Mouse (Mus musculus) limb, embryonic 14.5 days (tissue): Measurements from ENCODE around the gene Prickle4. TPM values are rescaled to one million over a fixed set of nuclear protein-coding genes. Genes with fewer than 3 reads are reported as not detected.
A peak's percentile ranks its signal among the peaks of the same experiment; 100 is the strongest.

ENCODE experiments used
- ATAC-seq: fragments of 200-750 bp; cut with Nextera tagmentation; 2 replicates; pipeline ENCODE4 v1.8.0; 2017; ENCODE audit warnings: low read depth, moderate number of reproducible peaks, moderate TSS enrichment; ENCODE audit not compliant: low FRiP score
- DNase-seq: peaks from one replicate; pipeline ENCODE4 v3.0.0-alpha.2; 2015; ENCODE audit warnings: low spot score
- H3K27ac ChIP-seq: fragments of 300-500 bp; sonication (generic); replicated peaks from 2 replicates; pipeline ENCODE4 v1.5.1; 2014; ENCODE audit warnings: low read depth, mild to moderate bottlenecking, low read length, moderate library complexity, mixed read lengths
- H3K27me3 ChIP-seq: fragments of 300-500 bp; sonication (generic); 2 replicates; pipeline ENCODE4 v1.6.1; 2014; ENCODE audit warnings: low read length, mixed read lengths; ENCODE audit not compliant: control insufficient read depth, insufficient read depth
- H3K36me3 ChIP-seq: fragments of 300-500 bp; sonication (generic); 2 replicates; pipeline ENCODE4 v1.6.1; 2014; ENCODE audit warnings: mild to moderate bottlenecking, low read length, moderate library complexity, mixed read lengths; ENCODE audit not compliant: control insufficient read depth, insufficient read depth
- H3K4me1 ChIP-seq: fragments of 300-500 bp; sonication (generic); 2 replicates; pipeline ENCODE4 v1.6.1; 2014; ENCODE audit warnings: antibody characterized with exemption, low read length, mixed read lengths; ENCODE audit not compliant: control insufficient read depth, insufficient read depth
- H3K4me2 ChIP-seq: fragments of 300-500 bp; sonication (generic); replicated peaks from 2 replicates; pipeline ENCODE4 v1.6.1; 2014; ENCODE audit warnings: low read depth, mild to moderate bottlenecking, low read length, moderate library complexity; ENCODE audit not compliant: severe bottlenecking
- H3K4me3 ChIP-seq: fragments of 300-500 bp; sonication (generic); replicated peaks from 2 replicates; pipeline ENCODE4 v1.5.1; 2014; ENCODE audit warnings: low read length
- H3K9ac ChIP-seq: fragments of 300-500 bp; sonication (generic); 2 replicates; pipeline ENCODE4 v1.6.1; 2014; ENCODE audit warnings: mild to moderate bottlenecking, low read depth, low read length, moderate library complexity; ENCODE audit not compliant: severe bottlenecking
- H3K9me3 ChIP-seq: fragments of 300-500 bp; sonication (generic); 2 replicates; pipeline ENCODE4 v1.6.1; 2016; ENCODE audit warnings: low read length; ENCODE audit not compliant: control insufficient read depth
- POLR2A ChIP-seq: fragments of 200-500 bp; IDR thresholded peaks from 2 replicates; pipeline ENCODE4 v1.8.0; 2012; ENCODE audit warnings: inconsistent platforms, mild to moderate bottlenecking, moderate library complexity, borderline replicate concordance; ENCODE audit not compliant: insufficient read depth, insufficient read length; ENCODE audit errors: extremely low read depth
- WGBS: fragments of 180-500 bp; shearing (Covaris S2); extraction: QIAGEN DNeasy Blood & Tissue Kit; methylation state at CpG from one replicate; pipeline ENCODE4 v1.1.7; 2014; 5-methylcytosine and 5-hydroxymethylcytosine counted together
- polyA plus RNA-seq, 2 experiments: library from polyadenylated mRNA; depleted of rRNA in 1 of 2; stranded (reverse) in 1 of 2; unstranded in 1 of 2; fragments of >200 nt; fragmentation: Nextera tagmentation in 1 of 2; extraction: Ambion mirVana in 1 of 2; gene quantifications; 2 replicates each; pipeline versions ENCODE4 v1.2.1 to v1.2.3; 2012 to 2014

The Prickle4 gene
- polyA plus RNA-seq, 2 experiments = 0.52 to 1.3 TPM

GRCm38 (mm10) chr17:47671988-47672310 is 22.6 kb downstream of the Prickle4 start:
- WGBS = 13% methylated on average over 14 of the region's 14 CpGs
- Histone ChIP-seq H3K9me3 (no peaks in the 10 kb centered on the region), H3K4me3 (peak overlapping the region; percentile 41), H3K27me3 (peaks cover 5% of the 10 kb centered on the region; the same call in 1 of the 2 replicates), H3K4me1 (peaks cover 5% of the 10 kb centered on the region), H3K9ac (peak overlapping the region; percentile 56), H3K27ac (no peak overlapping the region), H3K4me2 (peak overlapping the region; percentile 86), H3K36me3 (peaks cover 19% of the 10 kb centered on the region; the same call in 1 of the 2 replicates)
- TF ChIP-seq POLR2A = no peak
- ATAC-seq (no peak; the same call in 1 of the 2 replicates), DNase-seq (no peak)

GRCm38 (mm10) chr17:47669166-47669565 is 25.4 kb downstream of the Prickle4 start:
- no peak overlapping the region for H3K9ac ChIP-seq
- H3K4me3 ChIP-seq = no peak overlapping the region
- DNase-seq (no peak), ATAC-seq (no peak)
- no peak overlapping the region for H3K27ac ChIP-seq
- no peaks in the 10 kb centered on the region for H3K9me3 ChIP-seq
- peaks cover 5% of the 10 kb centered on the region for H3K4me1 ChIP-seq
- TF ChIP-seq POLR2A = no peak
- WGBS = 72% methylated on average over 4 of the region's 4 CpGs
- H3K4me2 ChIP-seq = no peak overlapping the region
- peaks cover 8% of the 10 kb centered on the region; the same call in 1 of the 2 replicates for H3K36me3 ChIP-seq
- H3K27me3 ChIP-seq = peaks cover 5% of the 10 kb centered on the region; the same call in 1 of the 2 replicates

- Histone ChIP-seq H3K36me3 (0 out of 2 replicates have a peak, but pooled peaks cover 4% of the 10 kb centered on the region), H3K27ac (no peak overlapping the region), H3K9ac (no peak overlapping the region), H3K27me3 (no peaks in the 10 kb centered on the region), H3K4me2 (no peak overlapping the region), H3K9me3 (no peaks in the 10 kb centered on the region), H3K4me3 (no peak overlapping the region), H3K4me1 (no peaks in the 10 kb centered on the region)
- no peak for DNase-seq
- WGBS = 89% methylated on average over 7 of the region's 7 CpGs
- ATAC-seq = no peak
- TF ChIP-seq POLR2A = no peak
These were observed 30.1 kb downstream of the Prickle4 start for GRCm38 (mm10) chr17:47664474-47664873.

- H3K36me3 ChIP-seq = 0 out of 2 replicates have a peak, but pooled peaks cover 4% of the 10 kb centered on the region
- no peak for TF ChIP-seq POLR2A
- no peak overlapping the region for H3K27ac ChIP-seq
- no peaks in the 10 kb centered on the region for H3K9me3 ChIP-seq
- no peak overlapping the region for H3K4me2 ChIP-seq
- no peaks in the 10 kb centered on the region for H3K27me3 ChIP-seq
- H3K4me1 ChIP-seq = no peaks in the 10 kb centered on the region
- no peak overlapping the region for H3K9ac ChIP-seq
- H3K4me3 ChIP-seq = no peak overlapping the region
- 73% methylated on average over 9 of the region's 9 CpGs for WGBS
- ATAC-seq (no peak), DNase-seq (no peak)
These were observed 31.4 kb downstream of the Prickle4 start for GRCm38 (mm10) chr17:47663009-47663713.

GRCm38 (mm10) chr17:47658741-47659243 is 35.7 kb downstream of the Prickle4 start:
- ATAC-seq = no peak
- no peak overlapping the region for H3K27ac ChIP-seq
- H3K9me3 ChIP-seq = no peaks in the 10 kb centered on the region
- H3K4me2 ChIP-seq = no peak overlapping the region
- WGBS = 83% methylated on average over 3 of the region's 3 CpGs
- peaks cover 8% of the 10 kb centered on the region; the same call in 1 of the 2 replicates for H3K36me3 ChIP-seq
- H3K4me3 ChIP-seq = no peak overlapping the region
- DNase-seq = no peak
- H3K9ac ChIP-seq = no peak overlapping the region
- TF ChIP-seq POLR2A = no peak
- H3K4me1 ChIP-seq = no peaks in the 10 kb centered on the region
- H3K27me3 ChIP-seq = no peaks in the 10 kb centered on the region
